Mouse (Mus musculus) gastrocnemius, postnatal 10 days (tissue): Measurements from ENCODE around the gene Vstm2b. TPM values are rescaled to one million over a fixed set of nuclear protein-coding genes. Genes with fewer than 3 reads are reported as not detected.
A peak's percentile ranks its signal among the peaks of the same experiment; 100 is the strongest.

Source experiments
- DNase-seq: peaks from one replicate; pipeline ENCODE4 v3.0.0; 2021; ENCODE audit warnings: mixed read lengths
- long read RNA-seq, 2 experiments: library from polyadenylated mRNA; stranded (forward); transcript quantifications; one replicate each; pipeline ENCODE4 v2.0.0; 2021
- total RNA-seq, 2 experiments: library from RNA; stranded (reverse); gene quantifications; 2 replicates each; pipeline ENCODE4 v1.2.3; 2021

Vstm2b gene
- total RNA-seq = 1 to 10 TPM; 1.1 TPM
- long read RNA-seq, experiment 1, partial matches to known transcripts = 0 of 2 reads
- long read RNA-seq, experiment 1, other reads (novel, unspliced or antisense) = 1 of 2 reads
- long read RNA-seq, experiment 2, partial matches to known transcripts = 0 of 2 reads
- long read RNA-seq, experiment 2, other reads (novel, unspliced or antisense) = 1 of 2 reads

GRCm38 (mm10) chr7:40898096-40898710, at the start of gene Vstm2b:
Gene Vstm2b, plus strand, starts transcription at chr7:40898328.
- DNase-seq = no peak

GRCm38 (mm10) chr7:40856088-40856625, 42.0 kb upstream of the Vstm2b start:
- DNase-seq = no peak

- DNase-seq = no peak
Measured at GRCm38 (mm10) chr7:40873380-40873990, 24.6 kb upstream of the Vstm2b start.

- no peak for DNase-seq
Measured at GRCm38 (mm10) chr7:40884855-40885489, 13.2 kb upstream of the Vstm2b start.

GRCm38 (mm10) chr7:40888358-40888757, 9.8 kb upstream of the Vstm2b start:
- no peak for DNase-seq

GRCm38 (mm10) chr7:40896964-40897363, 1.2 kb upstream of the Vstm2b start:
- no peak for DNase-seq

- peak; percentile 17 for DNase-seq
Measured at GRCm38 (mm10) chr7:40898711-40899375, 715 bp downstream of the Vstm2b start.

GRCm38 (mm10) chr7:40899376-40900265, 1.5 kb downstream of the Vstm2b start:
- DNase-seq = peak; percentile 12

- peak; percentile 60 for DNase-seq
Measured at GRCm38 (mm10) chr7:40901201-40901600, 3.1 kb downstream of the Vstm2b start.

- DNase-seq = no peak
Measured at GRCm38 (mm10) chr7:40902506-40902905, 4.4 kb downstream of the Vstm2b start.

- DNase-seq = no peak
Measured at GRCm38 (mm10) chr7:40906484-40906883, 8.4 kb downstream of the Vstm2b start.

- DNase-seq = no peak
Measured at GRCm38 (mm10) chr7:40916761-40917160, 18.6 kb downstream of the Vstm2b start.

- DNase-seq = no peak
Measured at GRCm38 (mm10) chr7:40920118-40920517, 22.0 kb downstream of the Vstm2b start.

- no peak for DNase-seq
Measured at GRCm38 (mm10) chr7:40921281-40921680, 23.2 kb downstream of the Vstm2b start.

- DNase-seq = no peak
Measured at GRCm38 (mm10) chr7:40922871-40923270, 24.7 kb downstream of the Vstm2b start.

- DNase-seq = no peak
Measured at GRCm38 (mm10) chr7:40928391-40928790, 30.3 kb downstream of the Vstm2b start.

GRCm38 (mm10) chr7:40936617-40937212, 38.6 kb downstream of the Vstm2b start:
- no peak for DNase-seq

GRCm38 (mm10) chr7:40939371-40939770, 41.2 kb downstream of the Vstm2b start:
- no peak for DNase-seq

- no peak for DNase-seq
Measured at GRCm38 (mm10) chr7:40942233-40942935, 44.3 kb downstream of the Vstm2b start.
